Mouse (Mus musculus) neutrophil, adult 5-6 weeks (primary cell): ENCODE data around the gene Ap1s3. TPM values are rescaled to one million over a fixed set of nuclear protein-coding genes. Genes with fewer than 3 reads are reported as not detected.
"Not testable (repeated sequence)": the region's sequence is repeated elsewhere in the genome, so short reads cannot be mapped to it uniquely, and the experiment has no call there.

Experiments used
- ATAC-seq: fragments of 151-379, 151-347 bp; 2 replicates; pipeline ENCODE4 v1.8.0; 2017; ENCODE audit warnings: mild to moderate bottlenecking, moderate TSS enrichment; ENCODE audit not compliant: insufficient number of reproducible peaks, poor library complexity, low FRiP score, severe bottlenecking; ENCODE audit errors: extremely low read depth
- total RNA-seq: library from RNA; stranded (forward); fragments of 200-1000 nt; gene quantifications from 2 replicates; pipeline ENCODE4 v1.2.3, GENCODE M21; 2017

Gene Ap1s3
- total RNA-seq, 1 experiment from 2014 or later, result 16.4 TPM

DNA sequence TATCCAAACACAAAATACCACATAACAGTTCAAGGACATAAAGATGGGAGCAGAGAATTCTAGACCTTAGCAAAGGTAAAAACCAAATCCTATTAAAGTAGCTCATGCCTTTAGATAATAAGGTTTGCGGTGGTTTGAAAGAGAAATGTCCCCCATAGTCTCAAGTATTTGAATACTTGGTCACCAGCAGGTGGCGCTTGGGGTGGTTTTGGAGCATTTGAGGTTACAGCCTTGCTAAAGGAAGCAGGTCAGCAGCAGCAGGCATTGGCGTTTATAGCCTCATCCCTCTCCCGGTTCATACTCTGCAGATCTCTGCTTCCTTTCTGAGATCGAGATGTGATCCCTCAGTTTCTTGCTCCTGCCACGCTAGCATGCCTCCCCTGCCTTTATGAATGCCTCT, 57.3 kb downstream of the Ap1s3 start:
- no peak for ATAC-seq

DNA sequence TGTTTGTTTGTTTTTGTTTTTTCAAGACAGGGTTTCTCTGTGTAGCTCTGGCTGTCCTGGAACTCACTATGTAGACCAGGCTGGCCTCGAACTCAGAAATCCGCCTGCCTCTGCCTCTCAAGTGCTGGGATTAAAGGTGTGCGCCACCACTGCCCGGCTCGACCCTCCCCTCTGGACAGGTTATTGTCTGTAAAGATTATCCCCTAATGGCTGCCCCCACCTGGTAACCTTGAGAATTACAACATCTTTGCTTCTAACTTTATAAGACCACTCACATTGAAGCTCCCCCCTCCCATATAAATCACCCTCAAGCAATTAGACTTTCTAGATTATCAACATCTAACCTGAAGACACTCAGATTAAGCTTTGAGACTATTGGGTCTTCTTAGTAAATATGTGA, 60.5 kb downstream of the Ap1s3 start:
- not testable (repeated sequence) for ATAC-seq

DNA sequence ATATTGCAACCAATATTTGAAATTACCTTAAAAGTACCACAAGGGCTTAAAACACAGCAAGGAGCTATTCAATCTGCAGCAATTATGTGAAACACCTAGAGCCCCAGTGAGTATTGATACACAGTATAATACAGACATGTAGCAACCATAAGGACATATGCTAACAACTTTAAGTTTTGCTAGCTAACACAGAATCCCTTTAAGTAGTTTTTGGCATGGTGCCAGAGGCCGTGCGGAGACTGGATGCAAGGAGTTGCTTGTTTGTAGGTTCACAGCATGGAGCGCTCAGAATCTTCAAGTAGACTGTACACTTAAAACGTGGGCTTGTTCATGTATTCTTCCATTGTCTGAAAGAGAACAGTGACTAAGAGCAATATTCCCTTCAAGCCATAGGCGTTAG, 62.9 kb downstream of the Ap1s3 start:
- not testable (repeated sequence) for ATAC-seq

DNA sequence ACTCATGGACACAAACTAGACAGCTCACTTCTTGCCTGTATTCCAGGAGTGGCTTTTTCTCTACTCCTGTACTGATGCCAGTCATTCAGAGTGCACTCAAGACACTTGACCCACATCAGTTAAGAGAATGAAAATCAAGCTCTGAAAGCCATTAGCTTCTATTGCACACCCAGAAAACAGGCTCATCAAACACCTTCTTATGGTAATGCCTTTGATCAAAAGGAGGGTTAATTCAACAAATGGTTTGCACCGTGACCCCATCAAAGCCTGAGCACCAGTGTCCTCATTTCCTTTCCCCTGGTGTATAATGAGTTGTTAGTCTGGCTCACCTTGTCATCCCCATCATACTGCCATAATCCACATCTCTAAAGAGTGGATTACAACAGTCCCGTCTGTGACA, 69.3 kb downstream of the Ap1s3 start:
- ATAC-seq, result no peak

DNA sequence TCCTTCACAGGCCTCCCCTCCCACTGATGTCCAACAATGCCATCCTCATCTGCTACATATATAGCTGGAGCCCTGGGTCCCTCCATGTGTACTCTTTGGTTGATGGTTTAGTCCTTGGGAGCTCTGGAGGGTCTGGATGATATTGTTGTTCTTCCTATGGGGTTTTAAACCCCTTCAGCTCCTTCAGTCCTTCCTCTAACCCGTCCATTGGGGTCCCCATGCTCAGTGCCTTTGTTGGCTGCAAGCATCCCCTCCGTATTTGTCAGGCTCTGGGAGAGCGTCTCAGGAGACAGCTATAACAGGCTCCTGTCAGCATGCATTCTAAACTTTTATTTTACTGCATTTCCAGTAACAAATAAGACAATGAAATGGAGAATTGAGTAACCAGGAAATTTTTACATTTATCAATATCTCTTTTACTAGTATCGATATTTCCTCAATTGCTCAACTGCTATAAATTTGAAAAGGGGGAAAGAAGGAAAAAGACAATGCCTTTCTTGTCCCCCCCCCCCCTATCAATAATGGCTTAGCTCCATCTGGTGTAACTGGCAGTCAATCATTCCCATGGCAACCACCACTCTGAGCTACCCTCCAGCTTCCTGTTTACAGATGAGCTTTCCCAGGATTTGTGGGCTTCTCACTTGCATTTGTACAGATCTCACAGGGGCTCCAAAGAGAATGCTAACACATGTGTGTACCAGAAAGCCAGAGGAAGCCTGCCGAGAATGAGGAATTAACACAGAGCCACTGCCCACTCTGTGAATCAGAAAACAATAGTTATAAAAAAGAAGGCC, 73.2 kb downstream of the Ap1s3 start:
- ATAC-seq, result no peak

DNA sequence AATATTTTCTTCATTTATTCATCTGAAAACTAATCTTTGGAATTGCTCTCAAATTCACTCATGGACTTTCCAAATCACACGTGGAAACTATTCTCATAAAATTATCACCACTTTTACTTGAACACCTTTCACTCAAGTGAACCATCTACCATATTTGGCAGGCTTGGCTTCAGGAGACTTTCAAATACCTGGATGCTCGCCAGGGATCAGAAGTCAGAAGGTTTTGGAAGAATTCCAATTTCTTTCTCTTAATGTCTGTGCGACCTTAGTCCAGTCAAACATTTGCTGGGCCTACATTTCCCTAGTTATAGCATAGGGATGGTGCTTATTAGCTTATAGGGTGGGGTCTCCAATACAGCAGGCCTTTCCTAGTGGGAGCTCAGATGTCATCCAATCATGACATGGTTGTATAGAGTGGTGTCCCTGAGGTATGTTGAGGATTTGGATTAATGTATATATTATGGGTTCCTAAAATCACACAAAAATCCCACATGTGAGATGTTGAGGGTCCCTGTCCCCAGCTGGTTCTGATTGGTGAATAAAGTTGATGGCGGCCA, 79.0 kb downstream of the Ap1s3 start:
- ATAC-seq, result no peak

DNA sequence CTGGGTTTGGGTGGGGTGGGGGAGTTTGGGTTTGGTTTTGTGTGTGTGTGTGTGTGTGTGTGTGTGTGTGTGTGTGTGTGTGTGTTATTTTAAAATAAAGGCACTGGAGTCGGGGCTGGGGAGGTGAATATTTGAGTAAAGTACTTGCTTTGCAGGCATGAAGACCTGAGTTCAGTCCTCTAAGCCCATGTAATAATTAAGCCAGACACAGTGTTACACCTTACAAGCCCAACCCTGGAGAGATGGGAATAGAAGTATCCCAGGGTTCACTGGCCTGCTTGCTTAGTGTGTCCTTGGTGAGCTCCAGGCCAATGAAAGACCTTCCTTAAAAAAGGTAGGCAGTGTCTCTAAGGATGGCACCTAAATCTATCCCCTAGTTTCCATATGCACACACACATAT, 80.7 kb downstream of the Ap1s3 start:
- ATAC-seq, result no peak

DNA sequence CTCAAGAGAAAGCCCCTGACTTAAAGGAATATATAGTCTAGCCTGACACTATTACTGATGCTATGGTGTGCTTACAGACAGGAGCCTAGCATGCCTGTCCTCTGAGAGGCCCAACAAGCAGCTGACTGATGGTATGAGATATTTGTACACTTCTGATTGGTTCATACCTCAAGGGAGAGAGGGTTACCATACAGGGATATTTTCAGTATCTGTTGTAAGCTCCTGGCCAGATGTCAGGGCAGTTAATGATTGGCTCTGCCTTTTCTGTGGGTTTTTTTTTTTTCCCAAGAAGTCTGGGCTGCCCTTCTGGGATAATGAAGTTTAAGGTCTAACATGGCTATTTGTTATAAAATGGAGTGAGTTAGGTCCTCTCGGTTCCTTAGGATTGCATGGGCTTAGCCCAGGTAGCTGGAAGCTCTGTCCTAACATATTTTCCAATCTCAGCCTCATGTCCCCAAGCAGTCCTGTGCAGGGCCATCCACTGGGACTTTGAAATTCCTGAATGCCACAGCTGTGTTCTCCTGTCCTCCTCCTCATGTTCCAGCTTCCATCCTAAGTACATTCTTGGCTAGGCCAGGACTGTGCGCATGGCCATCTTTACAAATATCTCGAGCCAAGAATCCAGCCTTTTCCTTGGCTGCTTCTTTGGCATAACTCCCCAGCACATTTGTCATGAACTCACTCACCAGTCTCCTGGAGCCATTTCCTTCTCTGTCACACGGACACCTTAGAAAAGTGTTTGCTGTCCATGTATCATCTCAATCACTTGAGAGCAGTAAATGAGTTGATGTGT, 81.6 kb downstream of the Ap1s3 start:
- ATAC-seq, result no peak

DNA sequence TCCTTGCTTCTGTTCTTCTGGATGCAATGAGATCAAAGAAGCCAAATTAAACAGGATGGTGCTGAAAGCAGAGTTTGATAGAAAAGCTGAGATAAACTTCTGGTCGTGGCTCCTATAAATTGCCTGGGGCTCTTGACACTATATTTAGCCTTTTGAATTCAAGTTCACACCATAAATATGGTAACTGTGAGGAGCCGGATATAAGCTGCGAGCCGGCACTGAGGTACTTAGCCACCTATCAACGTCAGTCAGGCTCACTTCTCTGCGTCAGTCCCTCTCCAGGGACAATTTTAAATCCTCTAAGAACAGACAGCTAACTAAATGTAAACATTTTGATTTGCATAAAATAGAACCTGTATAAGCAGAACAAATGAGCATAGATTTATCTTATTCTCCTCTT, 82.3 kb downstream of the Ap1s3 start:
- ATAC-seq, result no peak

DNA sequence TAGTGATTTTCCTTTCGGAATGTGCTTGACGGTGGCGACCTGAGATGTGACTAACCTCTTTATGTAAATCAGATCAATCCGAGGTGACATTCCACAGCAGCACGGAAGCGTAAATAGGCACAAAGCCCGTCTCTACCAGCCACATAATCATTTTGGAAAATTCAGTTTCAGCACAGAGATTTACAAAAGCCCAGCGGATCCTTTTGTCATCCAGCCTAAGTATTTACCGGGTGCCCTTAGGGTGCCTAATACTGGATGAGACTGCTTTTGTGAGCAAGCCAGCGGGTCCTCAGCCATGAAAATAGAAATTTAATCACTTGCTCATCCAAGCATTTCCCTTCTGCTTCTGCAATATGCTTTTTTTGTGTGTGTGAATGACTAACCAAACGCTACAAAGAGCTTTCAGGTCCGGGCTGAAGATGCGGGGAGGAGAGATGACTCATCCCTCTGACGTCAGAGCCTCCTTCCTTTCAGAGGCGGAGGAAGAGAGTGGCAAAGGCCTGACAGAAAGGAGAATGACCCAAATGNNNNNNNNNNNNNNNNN, 90.6 kb downstream of the Ap1s3 start:
- 0 out of 2 replicates have a peak, but pooled peaks have one; percentile 19 for ATAC-seq

DNA sequence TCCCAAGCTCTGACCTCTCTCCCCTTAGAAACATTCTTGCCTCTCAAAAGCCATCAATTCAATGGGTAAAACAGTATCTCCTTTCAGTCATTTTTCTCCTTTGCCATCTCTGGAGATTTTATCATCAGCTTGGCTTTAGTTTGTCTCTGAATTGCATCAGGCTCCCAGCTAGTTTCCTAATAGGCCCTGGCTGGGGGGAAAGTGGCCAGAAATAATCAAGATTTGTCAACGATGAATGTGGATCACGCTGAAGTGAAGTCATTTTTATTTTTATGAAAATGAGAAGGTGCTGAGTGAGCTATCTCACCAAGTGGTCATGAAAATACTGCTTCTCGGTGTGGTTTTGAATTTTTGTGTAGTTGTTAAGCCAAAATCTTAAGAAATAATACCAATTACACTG, 94.4 kb downstream of the Ap1s3 start:
- no peak for ATAC-seq

DNA sequence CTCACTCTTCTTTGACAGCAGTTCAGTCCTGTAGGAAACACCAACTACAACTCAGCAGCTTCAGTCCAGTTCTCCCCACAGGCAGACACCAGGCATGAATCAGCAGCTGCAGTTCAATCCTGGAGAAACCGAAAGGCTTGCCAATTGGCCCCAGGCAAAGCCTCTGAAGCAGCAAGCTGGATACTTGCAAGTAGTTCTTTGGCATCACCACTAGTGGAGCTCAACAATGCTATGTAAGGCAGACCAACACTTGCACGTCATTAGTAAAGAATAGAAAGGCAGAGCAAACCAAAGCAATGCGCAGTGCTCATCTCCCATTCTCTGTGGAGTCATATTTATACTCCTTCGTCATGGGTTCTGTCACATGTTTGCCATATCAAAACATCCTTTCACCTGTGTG, 99.9 kb downstream of the Ap1s3 start:
- no peak for ATAC-seq

DNA sequence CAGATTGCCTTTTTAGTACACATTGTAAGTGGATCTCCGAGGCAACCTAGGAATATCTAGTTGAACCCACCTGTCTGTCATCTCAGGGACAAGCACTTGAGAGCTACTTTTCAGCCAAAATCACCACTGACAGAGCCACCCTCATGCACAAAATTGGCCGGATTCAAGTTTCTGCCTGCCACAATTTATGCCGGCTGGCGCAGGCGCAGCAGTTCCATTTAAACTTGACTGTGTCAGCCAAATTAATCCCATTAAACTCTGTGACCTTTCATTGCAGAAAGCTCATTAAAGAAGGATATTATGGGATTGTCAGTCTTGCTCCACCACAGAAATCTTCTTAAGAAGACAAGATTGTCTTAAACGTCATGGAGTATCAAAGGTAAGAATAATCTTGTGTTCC, 100.6 kb downstream of the Ap1s3 start:
- ATAC-seq, result no peak

DNA sequence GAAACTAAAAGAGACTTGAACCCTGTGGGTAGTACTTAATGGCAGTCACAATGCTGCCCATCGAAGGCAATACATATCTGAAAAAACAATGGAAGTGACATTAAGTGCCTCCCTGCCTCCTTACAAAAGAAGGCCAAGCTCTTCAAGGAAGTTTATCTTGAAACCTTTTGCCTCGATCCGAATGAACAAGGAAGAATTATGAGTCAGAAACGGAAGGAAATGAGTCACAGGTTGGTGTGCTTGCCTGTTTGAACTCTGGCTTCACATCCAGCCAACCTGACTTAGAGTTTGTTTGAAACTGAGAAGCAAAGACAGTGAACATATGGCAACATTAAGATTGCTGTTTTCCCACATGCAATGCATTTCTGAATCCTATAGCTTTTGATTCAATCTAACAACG, 110.6 kb downstream of the Ap1s3 start:
- ATAC-seq, result no peak

Other genes starting within 250 kb of the Ap1s3 start
- not detected in 2 replicates for gene Scg2, start 231.9 kb downstream of the Ap1s3 start, total RNA-seq
- gene Mrpl44, start 104.0 kb upstream of the Ap1s3 start, total RNA-seq, result 14.5 and 15.8 TPM in 2 replicates
- gene Wdfy1, start 104.2 kb upstream of the Ap1s3 start, total RNA-seq, result 46.8 and 57.8 TPM in 2 replicates
- gene Serpine2, start 189.2 kb upstream of the Ap1s3 start, total RNA-seq, result 1.4 and 3.7 TPM in 2 replicates